Mouse (Mus musculus) embryonic fibroblast, embryonic 13.5 days (primary cell): Measurements from ENCODE around the gene Bpifc.

ENCODE experiments used
- CTCF ChIP-seq: IDR thresholded peaks from 2 replicates; pipeline ENCODE4 v1.5.1; 2011; ENCODE audit warnings: mild to moderate bottlenecking, control low read depth, low read length, moderate library complexity, borderline replicate concordance; ENCODE audit not compliant: insufficient read depth
- POLR2A ChIP-seq: IDR thresholded peaks from 2 replicates; pipeline ENCODE4 v1.6.1; 2011; ENCODE audit warnings: low read depth, mild to moderate bottlenecking, control low read depth, low read length, moderate library complexity

DNA sequence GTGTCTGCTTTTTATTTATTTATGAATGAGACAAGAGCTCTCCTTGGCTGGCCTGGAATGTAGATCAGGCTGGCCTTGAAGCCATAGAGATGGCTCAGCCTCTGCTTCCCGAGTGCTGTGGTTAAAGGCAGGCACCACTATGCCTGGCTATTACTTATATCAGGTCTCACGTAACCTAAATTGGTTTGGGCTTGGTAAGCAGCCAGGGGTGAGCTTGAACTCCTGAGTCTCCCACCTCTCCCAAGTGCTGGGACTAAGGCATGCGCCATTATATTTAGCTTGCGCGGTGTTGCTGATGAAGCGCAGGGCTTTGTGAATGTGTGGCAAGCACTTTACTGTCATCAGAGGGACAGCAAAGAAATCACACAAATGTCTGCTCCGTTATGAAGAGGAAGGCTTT, 6.1 kb upstream of the Bpifc start:
- TF ChIP-seq CTCF (no peak), POLR2A (no peak)
